Mouse (Mus musculus): ENCODE measurements around the gene Ppp1r1a.

DNA sequence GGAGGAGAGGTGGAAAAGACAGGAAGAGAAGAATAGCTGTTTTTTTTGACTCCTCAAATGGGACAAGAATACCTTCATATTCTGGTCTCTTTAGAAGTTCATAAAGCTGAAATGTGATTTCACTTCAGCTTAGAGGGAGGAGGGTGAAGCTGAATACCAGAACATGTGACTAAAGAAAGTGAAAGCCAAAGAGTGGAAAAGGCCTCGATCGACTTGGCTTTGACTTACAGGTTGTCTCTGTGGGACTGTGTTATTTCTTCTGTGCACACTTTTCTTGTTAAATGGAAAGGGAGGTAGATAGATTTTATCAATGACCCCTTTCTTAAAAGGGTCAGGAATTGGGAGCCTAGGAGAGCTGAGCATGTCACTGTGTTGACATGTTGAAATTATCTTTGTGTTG lies 36.6 kb downstream of the Ppp1r1a start:
- TF ChIP-seq EP300 (optimal IDR thresholded peaks at IDR 0.05) (no peak), CTCF (IDR thresholded peaks at IDR 0.05; ENCODE audit: low read depth) (no peak)

Measured in stomach, postnatal 0 days (tissue).